Mouse (Mus musculus) hindbrain, embryonic 16.5 days (tissue): ENCODE results near the gene Sec11a. TPM values are rescaled to one million over a fixed set of nuclear protein-coding genes. Genes with fewer than 3 reads are reported as not detected.
"Not testable (repeated sequence)": the region's sequence is repeated elsewhere in the genome, so short reads cannot be mapped to it uniquely, and the experiment has no call there.

Experiments
- ATAC-seq: fragments of 200-750 bp; cut with Nextera tagmentation; 2 replicates; pipeline ENCODE4 v1.8.0; 2017; ENCODE audit warnings: moderate TSS enrichment, moderate library complexity
- H3K27ac ChIP-seq: fragments of 300-500 bp; sonication (generic); 2 replicates; pipeline ENCODE4 v1.5.1; 2014; ENCODE audit warnings: low read depth, mild to moderate bottlenecking, control low read depth, low read length, moderate library complexity
- H3K27me3 ChIP-seq: fragments of 300-500 bp; sonication (generic); replicated peaks from 2 replicates; pipeline ENCODE4 v1.6.1; 2014; ENCODE audit warnings: low read length; ENCODE audit not compliant: control insufficient read depth, insufficient read depth
- H3K36me3 ChIP-seq: fragments of 300-500 bp; sonication (generic); 2 replicates; pipeline ENCODE4 v1.6.1; 2014; ENCODE audit warnings: mild to moderate bottlenecking, low read length, moderate library complexity, mixed read lengths; ENCODE audit not compliant: control insufficient read depth, insufficient read depth
- H3K4me1 ChIP-seq: fragments of 300-500 bp; sonication (generic); 2 replicates; pipeline ENCODE4 v1.6.1; 2014; ENCODE audit warnings: low read depth, low read length; ENCODE audit not compliant: control insufficient read depth, insufficient read depth
- H3K4me2 ChIP-seq: fragments of 300-500 bp; sonication (generic); 2 replicates; pipeline ENCODE4 v1.6.1; 2014; ENCODE audit warnings: mild to moderate bottlenecking, low read length, control low read depth, moderate library complexity
- H3K4me3 ChIP-seq: fragments of 300-500 bp; sonication (generic); 2 replicates; pipeline ENCODE4 v1.5.1; 2014; ENCODE audit warnings: mild to moderate bottlenecking, low read length, control low read depth, moderate library complexity
- H3K9ac ChIP-seq: fragments of 300-500 bp; sonication (generic); 2 replicates; pipeline ENCODE4 v1.6.1; 2014; ENCODE audit warnings: low read depth, mild to moderate bottlenecking, control low read depth, low read length, moderate library complexity
- H3K9me3 ChIP-seq: fragments of 300-500 bp; sonication (generic); 2 replicates; pipeline ENCODE4 v1.6.1; 2014; ENCODE audit warnings: mild to moderate bottlenecking, low read length, moderate library complexity; ENCODE audit not compliant: control insufficient read depth
- WGBS: fragments of 180-500 bp; shearing (Covaris S2); extraction: QIAGEN DNeasy Blood & Tissue Kit; methylation state at CpG from one replicate; pipeline ENCODE4 v1.1.7; 2014; 5-methylcytosine and 5-hydroxymethylcytosine counted together
- polyA plus RNA-seq: library from polyadenylated mRNA; unstranded; fragments of >200 nt; fragmentation: Nextera tagmentation; extraction: Ambion mirVana; gene quantifications from 2 replicates; pipeline ENCODE4 v1.2.1, GENCODE M21; 2015

Gene Sec11a
- polyA plus RNA-seq, 1 experiment from 2014 or later: 164 TPM

- 59% methylated on average over 6 of the region's 6 CpGs for WGBS
- H3K27me3 ChIP-seq: no peaks in the 10 kb centered on the region
- H3K4me3 ChIP-seq: no peak overlapping the region
- H3K4me2 ChIP-seq: no peak overlapping the region
- no peak overlapping the region for H3K9ac ChIP-seq
- H3K27ac ChIP-seq: no peak overlapping the region
- H3K9me3 ChIP-seq: no peaks in the 10 kb centered on the region
- no peaks in the 10 kb centered on the region for H3K36me3 ChIP-seq
- no peaks in the 10 kb centered on the region for H3K4me1 ChIP-seq
- no peak for ATAC-seq
Observed at GRCm38 (mm10) chr7:80962799-80963198, 15.2 kb upstream of the Sec11a start.

- ATAC-seq: no peak
- WGBS: 86% methylated on average over 3 of the region's 3 CpGs
- no peak overlapping the region for H3K27ac ChIP-seq
- no peaks in the 10 kb centered on the region for H3K9me3 ChIP-seq
- H3K27me3 ChIP-seq: no peaks in the 10 kb centered on the region
- H3K4me1 ChIP-seq: no peaks in the 10 kb centered on the region
- no peaks in the 10 kb centered on the region for H3K36me3 ChIP-seq
- H3K4me2 ChIP-seq: no peak overlapping the region
- H3K9ac ChIP-seq: no peak overlapping the region
- no peak overlapping the region for H3K4me3 ChIP-seq
Observed at GRCm38 (mm10) chr7:80959003-80959402, 11.4 kb upstream of the Sec11a start.

GRCm38 (mm10) chr7:80956891-80957290 is 9.3 kb upstream of the Sec11a start:
- Histone ChIP-seq H3K4me1 (no peaks in the 10 kb centered on the region), H3K27ac (no peak overlapping the region), H3K36me3 (no peaks in the 10 kb centered on the region), H3K9ac (no peak overlapping the region), H3K4me3 (no peak overlapping the region), H3K4me2 (no peak overlapping the region), H3K27me3 (no peaks in the 10 kb centered on the region), H3K9me3 (no peaks in the 10 kb centered on the region)
- 75% methylated on average over 2 of the region's 2 CpGs for WGBS
- no peak for ATAC-seq

GRCm38 (mm10) chr7:80954251-80954650 is 6.7 kb upstream of the Sec11a start:
- Histone ChIP-seq H3K36me3 (no peaks in the 10 kb centered on the region), H3K4me2 (no peak overlapping the region), H3K4me1 (no peaks in the 10 kb centered on the region), H3K9ac (no peak overlapping the region), H3K4me3 (no peak overlapping the region), H3K27me3 (no peaks in the 10 kb centered on the region), H3K9me3 (no peaks in the 10 kb centered on the region), H3K27ac (no peak overlapping the region)
- ATAC-seq: no peak
- 82% methylated on average over 2 of the region's 2 CpGs for WGBS

GRCm38 (mm10) chr7:80952140-80952539 is 4.6 kb upstream of the Sec11a start:
- H3K27ac ChIP-seq: no peak overlapping the region
- H3K27me3 ChIP-seq: no peaks in the 10 kb centered on the region
- no peaks in the 10 kb centered on the region for H3K36me3 ChIP-seq
- no peak overlapping the region for H3K4me2 ChIP-seq
- no peak overlapping the region for H3K4me3 ChIP-seq
- H3K9ac ChIP-seq: no peak overlapping the region
- no peaks in the 10 kb centered on the region for H3K4me1 ChIP-seq
- 72% methylated on average over 3 of the region's 3 CpGs for WGBS
- ATAC-seq: no peak
- H3K9me3 ChIP-seq: no peaks in the 10 kb centered on the region

- Histone ChIP-seq H3K4me3 (no peak overlapping the region), H3K9me3 (no peaks in the 10 kb centered on the region), H3K4me2 (no peak overlapping the region), H3K27me3 (no peaks in the 10 kb centered on the region), H3K36me3 (no peaks in the 10 kb centered on the region), H3K4me1 (peaks cover 2% of the 10 kb centered on the region; the same call in 1 of the 2 replicates), H3K27ac (no peak overlapping the region), H3K9ac (no peak overlapping the region)
- 90% methylated on average over 4 of the region's 4 CpGs for WGBS
- no peak for ATAC-seq
Observed at GRCm38 (mm10) chr7:80951461-80951860, 3.9 kb upstream of the Sec11a start.

- no peak for ATAC-seq
- WGBS: 85% methylated on average over 4 of the region's 4 CpGs
Observed at GRCm38 (mm10) chr7:80939808-80940207, 7.8 kb downstream of the Sec11a start.

GRCm38 (mm10) chr7:80937304-80937666 is 10.3 kb downstream of the Sec11a start:
- H3K9ac ChIP-seq, H3K9me3 ChIP-seq, H3K27ac ChIP-seq, H3K4me1 ChIP-seq, H3K4me2 ChIP-seq, H3K36me3 ChIP-seq, H3K27me3 ChIP-seq, H3K4me3 ChIP-seq, ATAC-seq: not testable (repeated sequence)

More at GRCm38 (mm10) chr7:80939808-80940207, 7.8 kb downstream of the Sec11a start:
- no peak overlapping the region for H3K4me2 ChIP-seq
- H3K4me3 ChIP-seq: no peak overlapping the region
- no peak overlapping the region for H3K27ac ChIP-seq
- H3K27me3 ChIP-seq: no peaks in the 10 kb centered on the region
- no peaks in the 10 kb centered on the region for H3K9me3 ChIP-seq
- H3K9ac ChIP-seq: no peak overlapping the region
- peaks cover under 1% of the 10 kb centered on the region; the same call in 1 of the 2 replicates for H3K4me1 ChIP-seq
- peaks cover 2% of the 10 kb centered on the region; the same call in 1 of the 2 replicates for H3K36me3 ChIP-seq

- not testable (repeated sequence) for H3K4me1 ChIP-seq, H3K9ac ChIP-seq, ATAC-seq, H3K4me3 ChIP-seq, H3K4me2 ChIP-seq, H3K9me3 ChIP-seq, H3K36me3 ChIP-seq, H3K27ac ChIP-seq, H3K27me3 ChIP-seq
- WGBS: 86% methylated on average over 7 of the region's 7 CpGs
Observed at GRCm38 (mm10) chr7:80936617-80937303, 10.8 kb downstream of the Sec11a start.
